Mouse (Mus musculus) embryonic facial prominence, embryonic 14.5 days (tissue): ENCODE measurements around the gene Parp8. TPM values are rescaled to one million over a fixed set of nuclear protein-coding genes. Genes with fewer than 3 reads are reported as not detected.

Experiments
- ATAC-seq: fragments of 200-750 bp; cut with Nextera tagmentation; 2 replicates; pipeline ENCODE4 v1.8.0; 2017; ENCODE audit warnings: low read depth, moderate number of reproducible peaks, moderate TSS enrichment
- DNase-seq: peaks from one replicate; pipeline ENCODE4 v3.0.0-alpha.2; 2015; ENCODE audit warnings: low spot score
- H3K27ac ChIP-seq: fragments of 300-500 bp; sonication (generic); replicated peaks from 2 replicates; pipeline ENCODE4 v1.5.1; 2014; ENCODE audit warnings: low read depth, mild to moderate bottlenecking, low read length, moderate library complexity
- H3K27me3 ChIP-seq: fragments of 300-500 bp; sonication (generic); replicated peaks from 2 replicates; pipeline ENCODE4 v1.6.1; 2014; ENCODE audit warnings: low read length; ENCODE audit not compliant: control insufficient read depth, insufficient read depth
- H3K36me3 ChIP-seq: fragments of 300-500 bp; sonication (generic); 2 replicates; pipeline ENCODE4 v1.6.1; 2014; ENCODE audit warnings: low read length, mixed read lengths; ENCODE audit not compliant: control insufficient read depth, insufficient read depth
- H3K4me1 ChIP-seq: fragments of 300-500 bp; sonication (generic); 2 replicates; pipeline ENCODE4 v1.6.1; 2014; ENCODE audit warnings: antibody characterized with exemption, low read length; ENCODE audit not compliant: control insufficient read depth, insufficient read depth
- H3K4me2 ChIP-seq: fragments of 300-500 bp; sonication (generic); 2 replicates; pipeline ENCODE4 v1.6.1; 2014; ENCODE audit warnings: low read depth, mild to moderate bottlenecking, low read length, moderate library complexity, mixed read lengths
- H3K4me3 ChIP-seq: fragments of 300-500 bp; sonication (generic); 2 replicates; pipeline ENCODE4 v1.5.1; 2014; ENCODE audit warnings: low read depth, mild to moderate bottlenecking, low read length
- H3K9ac ChIP-seq: fragments of 300-500 bp; sonication (generic); 2 replicates; pipeline ENCODE4 v1.6.1; 2014; ENCODE audit warnings: low read depth, mild to moderate bottlenecking, low read length, moderate library complexity, mixed read lengths
- H3K9me3 ChIP-seq: fragments of 300-500 bp; sonication (generic); 2 replicates; pipeline ENCODE4 v1.6.1; 2016; ENCODE audit warnings: low read length; ENCODE audit not compliant: control insufficient read depth
- WGBS: fragments of 180-500 bp; shearing (Covaris S2); extraction: QIAGEN DNeasy Blood & Tissue Kit; methylation state at CpG from one replicate; pipeline ENCODE4 v1.1.7; 2014; 5-methylcytosine and 5-hydroxymethylcytosine counted together
- polyA plus RNA-seq: library from polyadenylated mRNA; unstranded; fragments of >200 nt; fragmentation: Nextera tagmentation; extraction: Ambion mirVana; gene quantifications from 2 replicates; pipeline ENCODE4 v1.2.1, GENCODE M21; 2014

Parp8 gene
- polyA plus RNA-seq, 1 experiment from 2014 or later = 19.8 TPM

DNA sequence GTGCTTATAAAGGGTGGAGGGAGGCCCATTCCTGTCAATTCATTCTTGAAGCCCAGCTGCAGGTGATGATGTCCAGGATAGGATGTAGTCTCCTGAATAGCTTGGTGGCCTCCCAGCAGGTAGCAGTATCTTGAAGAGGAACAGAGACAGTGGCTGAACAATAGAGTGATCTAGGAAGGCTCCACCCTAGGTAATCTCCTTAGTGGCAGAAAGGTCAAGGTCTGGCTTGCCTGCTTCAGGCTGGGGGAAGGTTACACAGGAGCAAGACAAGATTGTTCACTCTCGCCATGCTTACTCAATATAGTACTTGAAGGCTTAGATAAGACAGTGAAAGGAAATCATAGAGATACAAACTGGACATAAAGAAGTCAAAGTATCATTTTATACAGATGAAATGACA lies 213.9 kb downstream of the Parp8 start:
- H3K4me3 ChIP-seq = no peak overlapping the region
- no peaks in the 10 kb centered on the region for H3K36me3 ChIP-seq
- ATAC-seq = no peak
- H3K4me1 ChIP-seq = no peaks in the 10 kb centered on the region
- H3K4me2 ChIP-seq = no peak overlapping the region
- H3K9me3 ChIP-seq = no peaks in the 10 kb centered on the region
- no peak for DNase-seq
- H3K27ac ChIP-seq = no peak overlapping the region
- WGBS = 70% methylated on average over 1 of the region's 1 CpGs
- no peaks in the 10 kb centered on the region for H3K27me3 ChIP-seq
- no peak overlapping the region for H3K9ac ChIP-seq

Other genes starting within 250 kb of the Parp8 start
- 31.7 and 34.5 TPM in 2 replicates for gene Emb, start 183.0 kb upstream of the Parp8 start, polyA plus RNA-seq
- gene Gm17509, start 195.5 kb upstream of the Parp8 start, polyA plus RNA-seq = 0.12 and 0.19 TPM in 2 replicates